Mouse (Mus musculus): ENCODE data around the gene Cenph. TPM values are rescaled to one million over a fixed set of nuclear protein-coding genes. Genes with fewer than 3 reads are reported as not detected.

The Cenph gene
- polyA plus RNA-seq (2012; fragmentation: generic; extraction: Trizol): 3.0 TPM

GRCm38 (mm10) chr13:100775252-100776055 is at the start of gene Cenph:
Cenph (minus strand) TSS chr13:100775899.
- Histone ChIP-seq H3K4me3 (peak within 1 kb of the TSS; percentile 67), H3K36me3 (ENCODE audit: control insufficient read depth, insufficient read depth) (peaks cover under 1% of the 10 kb centered on the region), H3K27me3 (ENCODE audit: control insufficient read depth, insufficient read depth, insufficient read length) (no peaks in the 10 kb centered on the region), H3ac (ENCODE audit: control insufficient read depth, insufficient read length) (peak within 1 kb of the TSS; percentile 11), H3K79me2 (ENCODE audit: control insufficient read depth, insufficient read depth) (peaks cover 6% of the 10 kb centered on the region), H3K4me2 (ENCODE audit: low read depth) (peak within 1 kb of the TSS; percentile 89)
- no peak for TF ChIP-seq MAX (IDR thresholded peaks at IDR 0.05; ENCODE audit: low read depth)
- peak; percentile 99 for TF ChIP-seq E2F4 (IDR thresholded peaks at IDR 0.05; ENCODE audit: insufficient read depth)
- no peak for TF ChIP-seq REST (IDR thresholded peaks at IDR 0.05; ENCODE audit: insufficient read depth, insufficient read length)

GRCm38 (mm10) chr13:100824916-100825315 is 49.2 kb upstream of the Cenph start:
- no peak overlapping the region for H3ac ChIP-seq (ENCODE audit: control insufficient read depth, insufficient read length)
- H3K4me3 ChIP-seq: no peak overlapping the region
- TF ChIP-seq MYOD1 (IDR thresholded peaks at IDR 0.05; ENCODE audit: control insufficient read depth in 1 of 3, insufficient read length in 2 of 3, low read depth in 2 of 3) (no peak), E2F4 (IDR thresholded peaks at IDR 0.05; ENCODE audit: insufficient read depth) (no peak), MYOG (IDR thresholded peaks at IDR 0.05; ENCODE audit: control insufficient read depth in 1 of 3, insufficient read depth in 1 of 3, insufficient read length in 2 of 3, low read depth in 2 of 3) (no peak), SRF (IDR thresholded peaks at IDR 0.05; ENCODE audit: control insufficient read depth, insufficient read length, low read depth) (no peak), TCF3 (IDR thresholded peaks at IDR 0.05; ENCODE audit: insufficient read length, low read depth) (no peak)
- no peak overlapping the region for H3K4me2 ChIP-seq (ENCODE audit: low read depth)
- H3K36me3 ChIP-seq (ENCODE audit: control insufficient read depth, insufficient read depth): peaks cover 47% of the 10 kb centered on the region
- H3K27me3 ChIP-seq (ENCODE audit: control insufficient read depth, insufficient read depth, insufficient read length): no peaks in the 10 kb centered on the region
- H3K79me2 ChIP-seq (ENCODE audit: control insufficient read depth, insufficient read depth): peaks cover 11% of the 10 kb centered on the region

GRCm38 (mm10) chr13:100824306-100824705 is 48.6 kb upstream of the Cenph start:
- Histone ChIP-seq H3K36me3 (ENCODE audit: control insufficient read depth, insufficient read depth) (peaks cover 52% of the 10 kb centered on the region), H3K27me3 (ENCODE audit: control insufficient read depth, insufficient read depth, insufficient read length) (no peaks in the 10 kb centered on the region), H3K4me3 (no peak overlapping the region), H3K4me2 (ENCODE audit: low read depth) (no peak overlapping the region), H3K79me2 (ENCODE audit: control insufficient read depth, insufficient read depth) (peaks cover 6% of the 10 kb centered on the region), H3ac (ENCODE audit: control insufficient read depth, insufficient read length) (no peak overlapping the region)
- no peak for TF ChIP-seq MYOD1 (IDR thresholded peaks at IDR 0.05; ENCODE audit: control insufficient read depth in 1 of 3, insufficient read length in 2 of 3, low read depth in 2 of 3)
- no peak for TF ChIP-seq TCF12 (IDR thresholded peaks at IDR 0.05; ENCODE audit: insufficient read depth, poor library complexity, severe bottlenecking)
- TF ChIP-seq MAX (IDR thresholded peaks at IDR 0.05; ENCODE audit: low read depth): no peak
- TF ChIP-seq SRF (IDR thresholded peaks at IDR 0.05; ENCODE audit: control insufficient read depth, insufficient read length, low read depth): no peak
- no peak for TF ChIP-seq POLR2AphosphoS2 (IDR thresholded peaks at IDR 0.05; ENCODE audit: insufficient read length, low read depth)
- no peak for TF ChIP-seq E2F4 (IDR thresholded peaks at IDR 0.05; ENCODE audit: insufficient read depth)
- TF ChIP-seq REST (IDR thresholded peaks at IDR 0.05; ENCODE audit: insufficient read depth, insufficient read length): no peak
- TF ChIP-seq USF1 (IDR thresholded peaks at IDR 0.05; ENCODE audit: low read depth): no peak
- TF ChIP-seq POLR2A (IDR thresholded peaks at IDR 0.05; ENCODE audit: insufficient read length, low read depth): no peak
- no peak for TF ChIP-seq TCF3 (IDR thresholded peaks at IDR 0.05; ENCODE audit: insufficient read length, low read depth)
- TF ChIP-seq MYOG (IDR thresholded peaks at IDR 0.05; ENCODE audit: control insufficient read depth in 1 of 3, insufficient read depth in 1 of 3, insufficient read length in 2 of 3, low read depth in 2 of 3): no peak
- TF ChIP-seq CEBPB (IDR thresholded peaks at IDR 0.05; ENCODE audit: insufficient read depth, poor library complexity, severe bottlenecking): no peak

- Histone ChIP-seq H3K4me2 (ENCODE audit: low read depth) (no peak overlapping the region), H3K4me3 (no peak overlapping the region), H3K79me2 (ENCODE audit: control insufficient read depth, insufficient read depth) (peaks cover 1% of the 10 kb centered on the region), H3K27me3 (ENCODE audit: control insufficient read depth, insufficient read depth, insufficient read length) (no peaks in the 10 kb centered on the region), H3ac (ENCODE audit: control insufficient read depth, insufficient read length) (no peak overlapping the region), H3K36me3 (ENCODE audit: control insufficient read depth, insufficient read depth) (peaks cover 56% of the 10 kb centered on the region)
- TF ChIP-seq REST (IDR thresholded peaks at IDR 0.05; ENCODE audit: insufficient read depth, insufficient read length) (no peak), TCF3 (IDR thresholded peaks at IDR 0.05; ENCODE audit: insufficient read length, low read depth) (no peak), SRF (IDR thresholded peaks at IDR 0.05; ENCODE audit: control insufficient read depth, insufficient read length, low read depth) (no peak), CEBPB (IDR thresholded peaks at IDR 0.05; ENCODE audit: insufficient read depth, poor library complexity, severe bottlenecking) (no peak), E2F4 (IDR thresholded peaks at IDR 0.05; ENCODE audit: insufficient read depth) (no peak), POLR2A (IDR thresholded peaks at IDR 0.05; ENCODE audit: insufficient read length, low read depth) (no peak), USF1 (IDR thresholded peaks at IDR 0.05; ENCODE audit: low read depth) (no peak), TCF12 (IDR thresholded peaks at IDR 0.05; ENCODE audit: insufficient read depth, poor library complexity, severe bottlenecking) (no peak)
These were observed 48.2 kb upstream of the Cenph start for GRCm38 (mm10) chr13:100823863-100824262.

GRCm38 (mm10) chr13:100814451-100814850 is 38.8 kb upstream of the Cenph start:
- H3ac ChIP-seq (ENCODE audit: control insufficient read depth, insufficient read length): no peak overlapping the region
- peaks cover 51% of the 10 kb centered on the region for H3K36me3 ChIP-seq (ENCODE audit: control insufficient read depth, insufficient read depth)
- no peak overlapping the region for H3K4me3 ChIP-seq
- H3K27me3 ChIP-seq (ENCODE audit: control insufficient read depth, insufficient read depth, insufficient read length): no peaks in the 10 kb centered on the region
- no peak overlapping the region for H3K4me2 ChIP-seq (ENCODE audit: low read depth)
- TF ChIP-seq E2F4 (IDR thresholded peaks at IDR 0.05; ENCODE audit: insufficient read depth) (no peak), TCF12 (IDR thresholded peaks at IDR 0.05; ENCODE audit: insufficient read depth, poor library complexity, severe bottlenecking) (no peak), MAX (IDR thresholded peaks at IDR 0.05; ENCODE audit: low read depth) (no peak), MYOG (IDR thresholded peaks at IDR 0.05; ENCODE audit: control insufficient read depth in 1 of 3, insufficient read depth in 1 of 3, insufficient read length in 2 of 3, low read depth in 2 of 3) (no peak), CEBPB (IDR thresholded peaks at IDR 0.05; ENCODE audit: insufficient read depth, poor library complexity, severe bottlenecking) (no peak), POLR2A (IDR thresholded peaks at IDR 0.05; ENCODE audit: insufficient read length, low read depth) (no peak)
- H3K79me2 ChIP-seq (ENCODE audit: control insufficient read depth, insufficient read depth): no peaks in the 10 kb centered on the region
